Mouse (Mus musculus): Measurements from ENCODE around the gene Bglap.

The Bglap gene

DNA sequence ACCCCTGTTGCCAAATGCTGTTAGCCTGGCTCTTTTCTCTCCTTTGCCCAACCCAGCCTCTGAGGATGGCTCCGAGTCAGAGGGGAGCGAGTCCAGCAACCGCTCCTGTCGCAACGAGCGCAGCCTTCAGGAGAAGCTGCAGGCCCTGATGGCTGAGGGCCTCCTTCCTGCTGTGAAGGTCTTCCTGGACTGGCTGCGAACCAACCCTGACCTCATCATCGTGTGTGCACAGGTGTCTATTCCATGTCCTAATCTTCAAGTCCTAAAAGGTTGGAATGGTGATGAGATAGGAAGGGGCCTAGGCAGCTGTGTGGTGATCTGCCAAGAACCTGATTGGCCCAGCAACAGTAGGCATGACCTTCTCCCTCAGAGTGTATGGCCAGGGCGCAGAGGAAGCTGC is 31.4 kb downstream of the Bglap start:
- no peak for DNase-seq (ENCODE audit: low read depth in 2 of 2, low spot score in 2 of 2)

DNA sequence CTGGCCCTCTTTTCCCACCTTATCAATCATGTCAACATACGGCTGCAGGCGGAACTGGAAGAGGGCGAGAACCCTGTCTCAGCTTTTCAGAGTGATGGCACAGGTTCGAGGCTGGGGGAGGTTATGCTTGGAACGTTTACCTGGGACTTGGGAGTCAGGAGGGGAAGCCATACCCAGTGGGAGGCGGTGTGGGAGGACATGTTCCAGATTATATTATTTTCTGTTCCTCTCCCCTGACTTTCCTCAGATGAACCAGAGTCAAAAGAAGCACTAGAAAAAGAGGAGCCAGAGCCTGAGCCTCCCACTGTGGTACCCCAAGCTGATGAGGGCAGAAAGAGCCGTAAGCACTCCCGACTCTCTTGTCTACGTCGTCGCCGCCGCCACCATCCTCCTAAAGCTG is 33.5 kb downstream of the Bglap start:
- no peak for DNase-seq (ENCODE audit: low read depth in 2 of 2, low spot score in 2 of 2)

DNA sequence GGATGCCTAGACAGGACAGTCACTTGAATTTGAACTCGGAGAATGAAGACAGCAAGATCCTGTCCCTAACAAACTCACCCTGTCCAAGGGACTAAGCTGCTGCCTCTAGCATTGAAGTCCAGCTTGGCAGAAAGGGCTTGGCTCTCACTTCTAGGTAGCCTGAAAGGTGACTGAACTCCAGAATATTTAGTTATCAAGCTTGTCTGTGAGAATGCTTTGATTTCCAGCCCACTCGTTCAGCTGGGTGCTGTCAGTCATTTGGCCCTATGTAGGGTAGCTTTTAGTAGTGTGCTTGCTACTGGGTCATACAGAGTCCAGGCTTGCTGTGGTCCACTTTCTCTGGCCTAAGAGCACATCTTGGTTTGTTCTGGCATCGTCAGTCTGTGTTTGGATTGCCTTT is 45.3 kb downstream of the Bglap start:
- no peak for DNase-seq (ENCODE audit: low read depth in 2 of 2, low spot score in 2 of 2)

DNA sequence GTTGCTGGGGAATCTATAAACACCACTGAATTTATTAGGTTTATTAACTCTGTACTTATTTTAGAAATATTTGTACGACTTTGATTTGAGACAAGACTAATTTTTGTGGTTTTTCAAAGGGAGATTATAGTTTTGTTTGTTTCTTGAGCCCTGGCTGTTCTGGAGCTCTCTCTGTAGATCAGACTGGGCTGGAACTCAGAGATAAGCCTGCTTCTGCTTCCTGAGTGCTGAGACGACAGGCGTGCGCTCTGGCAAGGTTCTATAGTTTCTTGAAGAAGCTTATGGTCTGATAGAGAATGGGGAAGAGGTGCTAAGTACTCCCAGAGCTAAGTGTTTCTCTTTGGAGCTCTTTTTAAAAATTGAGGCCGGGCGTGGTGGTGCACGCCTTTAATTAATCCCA is 45.9 kb downstream of the Bglap start:
- DNase-seq (ENCODE audit: low read depth in 2 of 2, low spot score in 2 of 2), result no peak

DNA sequence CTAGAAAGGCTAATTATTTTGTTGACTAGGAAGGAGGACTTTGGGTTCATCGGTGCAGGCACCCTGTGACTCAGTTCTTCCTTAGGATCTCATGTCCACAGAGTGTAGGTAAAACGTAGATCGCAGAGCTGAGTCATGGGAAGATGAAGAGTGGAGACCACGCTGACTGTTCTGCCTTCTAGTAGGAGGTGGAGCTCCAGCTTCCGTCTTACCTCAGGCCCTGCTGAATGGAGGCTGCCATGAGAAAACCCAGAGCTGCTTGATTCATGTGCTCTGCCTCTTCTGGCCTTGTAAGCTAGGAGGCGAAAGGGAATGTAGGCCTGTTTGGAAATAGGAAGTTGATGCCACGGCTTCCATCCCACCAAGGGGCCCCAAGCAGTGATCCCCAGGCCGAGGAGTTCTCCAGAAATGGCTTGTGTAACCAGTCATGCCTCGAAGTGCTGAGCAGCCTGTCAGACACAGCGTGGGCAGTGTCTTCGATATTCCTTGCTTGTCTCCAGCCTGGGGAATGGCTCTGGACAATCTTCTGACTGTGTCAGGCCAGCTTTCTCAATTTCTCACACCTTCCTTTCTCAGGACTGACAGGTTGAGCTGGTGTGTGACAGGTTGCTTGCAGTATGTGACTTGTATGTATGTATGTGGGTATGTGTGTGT is 46.8 kb downstream of the Bglap start:
- no peak for DNase-seq (ENCODE audit: low read depth in 2 of 2, low spot score in 2 of 2)

DNA sequence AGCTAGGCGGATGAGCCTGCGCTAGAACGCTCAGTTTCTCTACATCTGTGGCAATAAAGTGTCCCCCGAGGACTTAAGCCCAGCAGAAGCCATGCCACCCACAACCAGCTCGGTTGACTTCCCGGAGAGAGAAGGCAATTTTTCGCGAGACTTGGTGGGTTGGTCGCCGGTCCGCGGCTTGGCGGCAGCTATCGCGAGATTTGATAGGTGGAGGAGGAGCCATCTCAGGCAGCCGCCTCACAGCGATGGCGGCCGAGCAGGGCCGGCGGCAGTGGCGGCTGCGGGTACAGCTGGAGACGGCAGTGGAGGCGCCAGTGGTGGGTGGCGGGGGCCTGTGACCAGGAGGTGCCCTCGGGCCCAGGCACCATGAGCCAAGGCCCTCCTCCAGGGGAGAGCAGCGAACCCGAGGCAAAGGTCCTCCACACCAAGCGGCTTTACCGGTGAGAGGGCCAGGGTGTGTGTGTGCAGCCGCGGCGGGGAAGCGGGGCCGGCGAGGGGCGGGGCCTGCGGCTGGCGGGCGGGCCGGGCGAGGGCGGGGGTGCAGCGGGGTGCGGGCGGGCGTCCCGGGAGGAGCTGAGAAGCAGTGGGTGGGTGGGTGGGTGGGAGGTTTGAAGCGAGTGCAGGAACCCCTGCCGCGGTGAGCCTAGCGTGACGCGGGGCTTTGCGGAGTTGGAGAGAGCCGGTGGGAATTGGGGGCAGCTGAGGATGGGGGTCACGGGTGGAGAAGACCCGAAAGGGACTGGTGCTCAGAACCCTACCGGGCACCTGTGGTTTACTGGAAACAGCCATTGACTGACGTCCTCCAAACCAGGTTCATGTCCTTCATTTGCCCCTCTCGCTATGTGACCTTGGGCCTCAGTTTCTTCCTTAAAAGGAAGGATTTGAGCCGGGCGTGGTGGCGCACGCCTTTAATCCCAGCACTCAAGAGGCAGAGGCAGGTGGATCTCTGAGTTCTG is 47.9 kb downstream of the Bglap start, which contains the start of the genes Tmem79 and Smg5:
Tmem79 (minus strand) TSS at position 91 of the 956 bp plus-strand sequence.
Smg5 (plus strand) TSS at position 203 of the 956 bp plus-strand sequence.
- peak; percentile 96 to 97 for DNase-seq (ENCODE audit: low read depth in 2 of 2, low spot score in 2 of 2)

DNA sequence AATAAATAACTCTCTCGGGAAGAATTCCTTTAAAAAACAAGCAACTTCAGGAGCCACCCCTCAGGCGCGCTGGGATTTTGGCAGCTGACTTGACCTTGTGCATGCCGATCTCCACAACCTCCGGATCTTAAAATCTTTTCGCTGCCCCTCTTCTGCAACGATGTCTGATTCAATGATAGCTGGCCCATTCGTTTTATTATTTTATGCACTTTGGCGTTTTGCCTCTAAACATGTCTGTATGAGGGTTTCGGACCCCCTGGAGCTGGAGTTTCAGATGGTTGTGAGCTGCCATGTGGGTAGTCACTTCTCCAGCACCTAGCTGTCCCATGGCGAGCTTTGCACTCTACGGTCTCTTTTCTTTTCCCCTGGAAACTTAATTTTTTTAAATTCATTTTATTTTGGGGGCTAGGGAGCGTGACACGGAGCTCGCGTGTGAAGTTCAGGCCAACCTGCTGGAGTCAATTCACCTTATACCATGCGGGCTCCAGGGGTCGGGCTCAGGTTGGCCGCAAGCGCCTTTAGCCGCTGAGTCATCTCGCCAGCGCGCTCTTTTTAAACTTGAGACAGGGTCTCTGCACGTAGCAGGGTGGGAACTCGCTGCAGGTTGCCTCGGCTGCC is 48.7 kb downstream of the Bglap start:
- no peak for DNase-seq (ENCODE audit: low read depth in 2 of 2, low spot score in 2 of 2)

DNA sequence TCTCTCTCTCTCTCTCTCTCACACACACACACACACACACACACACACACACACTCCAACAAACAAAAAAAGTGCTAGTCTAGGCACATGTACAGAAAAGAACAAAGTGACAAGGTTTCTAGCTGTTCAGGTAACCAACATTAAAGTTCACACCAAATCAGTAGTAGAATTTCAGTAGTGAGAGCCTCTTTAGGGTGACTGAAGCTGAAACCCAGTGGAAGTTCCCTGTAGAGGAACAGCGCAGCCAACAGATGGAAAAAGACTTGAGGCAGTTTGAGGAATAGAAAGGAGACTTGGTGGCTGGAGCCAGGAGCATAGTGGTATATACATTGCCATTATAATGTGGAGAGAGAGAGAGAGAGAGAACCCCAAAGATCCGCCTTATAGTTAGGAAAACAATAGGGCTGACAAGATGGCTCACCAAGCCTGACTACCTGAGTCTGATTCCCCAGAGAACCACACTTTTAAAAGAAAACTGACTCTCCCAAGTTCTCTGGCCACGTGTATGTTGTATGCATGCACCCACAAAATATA is 49.3 kb downstream of the Bglap start:
- DNase-seq (ENCODE audit: low read depth in 2 of 2, low spot score in 2 of 2), result no peak

DNA sequence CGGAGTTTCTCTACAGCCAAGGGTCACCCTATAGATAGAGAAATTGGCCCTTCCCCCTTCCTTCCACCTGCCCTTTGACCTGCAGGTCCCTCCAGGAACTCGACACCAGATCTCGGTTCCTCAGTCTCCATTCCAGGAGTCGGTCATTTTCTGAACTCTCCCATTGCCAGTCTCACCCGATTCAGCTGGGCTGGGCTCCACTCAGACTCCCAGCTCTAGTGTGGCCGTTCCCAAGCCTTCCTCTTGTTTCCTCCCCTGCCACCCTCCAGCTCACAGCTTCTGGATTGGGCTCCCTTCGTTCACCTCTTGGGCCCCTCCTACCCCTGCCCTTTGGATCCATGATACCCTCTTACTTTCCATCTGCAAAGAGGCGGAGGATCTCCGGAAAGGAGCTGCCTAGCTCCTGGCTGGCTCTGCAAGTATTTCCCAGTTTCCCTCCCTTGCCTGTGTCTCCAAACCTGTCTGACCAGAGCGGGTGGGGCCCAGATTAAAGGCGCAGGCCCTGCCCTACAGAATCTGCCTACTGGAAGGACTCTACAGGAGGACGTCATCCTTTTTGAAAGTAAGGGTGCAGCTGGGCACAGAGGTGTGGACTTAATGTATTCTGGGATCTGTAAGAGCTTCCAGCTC is 50.1 kb downstream of the Bglap start:
- DNase-seq (ENCODE audit: low read depth in 2 of 2, low spot score in 2 of 2), result no peak
